In the genomic region with DNA sequence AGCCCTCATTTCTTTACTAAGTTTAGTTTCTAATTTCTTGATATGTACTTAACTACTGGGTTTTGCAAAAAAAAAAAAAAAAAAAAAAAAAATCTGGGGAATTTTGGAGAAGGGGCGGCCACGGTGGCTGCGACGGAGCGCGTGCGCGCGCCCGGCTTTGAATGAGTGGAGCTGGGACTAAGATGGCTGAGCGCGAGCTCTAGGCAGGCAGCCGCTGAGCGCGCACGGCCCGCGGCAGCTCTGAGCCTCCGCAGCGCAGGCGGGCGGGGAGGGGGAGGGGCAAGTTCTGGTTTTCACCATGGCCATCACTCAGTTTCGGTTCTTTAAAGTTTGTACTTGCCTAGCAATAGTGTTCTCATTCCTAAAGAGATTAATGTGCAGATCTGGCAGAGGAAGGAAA, we compare ENCODE assay signal across 8 mouse cellular contexts.
A peak's percentile ranks its signal among the peaks of the same experiment; 100 is the strongest.
DNase-seq lines count a peak whose midpoint lies in the region; ATAC-seq lines count a peak whose summit lies in the region.

No protein-coding gene starts in this region.

- 1% methylated on average over 23 of the region's 23 CpGs for WGBS in heart, embryonic 12.5 days
- 0% methylated on average over 23 of the region's 23 CpGs for WGBS in kidney, embryonic 15.5 days
- under 1% methylated on average over 23 of the region's 23 CpGs for WGBS in liver, embryonic 11.5 days

- peak overlapping the region; percentile 28 for H3K4me3 ChIP-seq in heart, embryonic 12.5 days
- peak overlapping the region; percentile 14 for H3K4me3 ChIP-seq in kidney, embryonic 15.5 days (replicated peaks)
- peak overlapping the region; percentile 23 for H3K4me3 ChIP-seq in liver, embryonic 11.5 days (ENCODE audit: low read depth, low read length)

- H3K27ac ChIP-seq in heart, embryonic 12.5 days (ENCODE audit: poor library complexity, severe bottlenecking): no peak overlapping the region
- H3K27ac ChIP-seq in kidney, embryonic 15.5 days: 0 out of 2 replicates have a peak overlapping the region, but pooled peaks have one; percentile 42
- H3K27ac ChIP-seq in liver, embryonic 11.5 days (ENCODE audit: low read depth, low read length): no peak overlapping the region

- peak overlapping the region; percentile 57 for H3K4me2 ChIP-seq in heart, embryonic 12.5 days
- peak overlapping the region; percentile 54 for H3K4me2 ChIP-seq in kidney, embryonic 15.5 days
- peak overlapping the region; percentile 61 for H3K4me2 ChIP-seq in liver, embryonic 11.5 days

- DNase-seq in CD4-positive, CD25-positive, alpha-beta regulatory T cell, adult 2 months (ENCODE audit: low read depth, low spot score): peak; percentile 82
- peak; percentile 26 for DNase-seq in c-Kit-positive CD71-negative TER-119-negative erythroid progenitor cells, embryonic 14.5 days (ENCODE audit: low read depth)
- peak; percentile 60 for DNase-seq in liver, embryonic 11.5 days (ENCODE audit: low spot score)
- peak; percentile 31 to 76 for DNase-seq in monocyte, adult 2 months (ENCODE audit: low read depth in 1 of 2, low spot score in 2 of 2)
- DNase-seq in splenic B cell, adult 2 months (ENCODE audit: low read depth, low spot score): peak; percentile 86

- no peaks in the 10 kb centered on the region for H3K36me3 ChIP-seq in heart, embryonic 12.5 days
- no peaks in the 10 kb centered on the region for H3K36me3 ChIP-seq in kidney, embryonic 15.5 days
- H3K36me3 ChIP-seq in liver, embryonic 11.5 days (ENCODE audit: control insufficient read depth, insufficient read depth, low read length): no peaks in the 10 kb centered on the region
- no peaks in the 10 kb centered on the region for H3K36me3 ChIP-seq in splenic B cell, adult 2 months (ENCODE audit: control insufficient read depth, insufficient read depth, low read length, poor library complexity, severe bottlenecking)

- peaks cover 9% of the 10 kb centered on the region; the same call in 1 of the 2 replicates for H3K4me1 ChIP-seq in heart, embryonic 12.5 days (replicated peaks)
- H3K4me1 ChIP-seq in kidney, embryonic 15.5 days: peaks cover 5% of the 10 kb centered on the region; the same call in 1 of the 2 replicates
- 0 out of 2 replicates have a peak, but pooled peaks cover 3% of the 10 kb centered on the region for H3K4me1 ChIP-seq in liver, embryonic 11.5 days (replicated peaks; ENCODE audit: control insufficient read depth, insufficient read depth, low read length)

- H3K9ac ChIP-seq in heart, embryonic 12.5 days: no peak overlapping the region
- 0 out of 2 replicates have a peak overlapping the region, but pooled peaks have one; percentile 7 for H3K9ac ChIP-seq in kidney, embryonic 15.5 days
- H3K9ac ChIP-seq in liver, embryonic 11.5 days (ENCODE audit: low read depth, low read length): 0 out of 2 replicates have a peak overlapping the region, but pooled peaks have one; percentile 25

- H3K9me3 ChIP-seq in heart, embryonic 12.5 days (replicated peaks): no peaks in the 10 kb centered on the region
- H3K9me3 ChIP-seq in kidney, embryonic 15.5 days (replicated peaks): no peaks in the 10 kb centered on the region
- no peaks in the 10 kb centered on the region for H3K9me3 ChIP-seq in liver, embryonic 11.5 days (ENCODE audit: control insufficient read depth, low read length)

- peak; percentile 67; the same call in 1 of the 2 replicates for ATAC-seq in erythroid progenitor cell, adult 5-6 weeks (replicated peaks; ENCODE audit: low FRiP score, poor library complexity, severe bottlenecking)
- peak; percentile 82; the same call in 1 of the 2 replicates for ATAC-seq in heart, embryonic 12.5 days (ENCODE audit: insufficient number of reproducible peaks, low FRiP score)
- peak; percentile 91 for ATAC-seq in kidney, embryonic 15.5 days (replicated peaks; ENCODE audit: low FRiP score)
- ATAC-seq in liver, embryonic 11.5 days (replicated peaks; ENCODE audit: low FRiP score): peak; percentile 85

- no peaks in the 10 kb centered on the region for H3K27me3 ChIP-seq in heart, embryonic 12.5 days (replicated peaks)
- H3K27me3 ChIP-seq in kidney, embryonic 15.5 days: no peaks in the 10 kb centered on the region
- H3K27me3 ChIP-seq in liver, embryonic 11.5 days (replicated peaks; ENCODE audit: control insufficient read depth, insufficient read depth, low read length): no peaks in the 10 kb centered on the region
- H3K27me3 ChIP-seq in splenic B cell, adult 2 months (ENCODE audit: control insufficient read depth, insufficient read depth, low read length, poor library complexity, severe bottlenecking): no peaks in the 10 kb centered on the region

Comparison
In these comparisons a context has a peak if more than half of its experiments do, and no peak if none do; other contexts are left out.
1. DNase-seq: peak in every context shown above with its lines; median percentile 86 in splenic B cell, adult 2 months; 82 in CD4-positive, CD25-positive, alpha-beta regulatory T cell, adult 2 months; 60 in liver, embryonic 11.5 days; 54 in monocyte, adult 2 months; 26 in c-Kit-positive CD71-negative TER-119-negative erythroid progenitor cells, embryonic 14.5 days.